Mouse (Mus musculus): ENCODE data around the gene Gm19426.

DNA sequence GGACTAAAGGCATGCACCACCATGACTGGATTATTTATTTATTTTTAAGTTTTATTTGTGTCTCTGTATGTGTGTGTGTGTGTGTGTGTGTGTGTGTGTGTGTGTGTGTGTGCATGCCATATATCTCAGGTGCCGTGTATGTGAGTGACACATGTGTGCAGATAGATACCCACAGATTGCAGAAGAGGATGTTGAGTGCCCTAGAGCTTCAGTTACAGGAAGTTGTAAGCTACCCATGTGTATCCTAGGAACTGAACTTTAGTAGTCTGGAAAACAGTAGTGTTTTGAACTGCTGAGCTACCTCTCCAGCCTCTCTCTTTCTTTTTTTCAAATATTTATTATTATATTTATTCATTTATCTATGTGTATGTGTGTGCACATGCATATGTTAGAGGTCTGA is 39.9 kb upstream of the Gm19426 start:
- TF ChIP-seq CTCF (IDR thresholded peaks at IDR 0.05; ENCODE audit: extremely low read depth, insufficient read depth, insufficient read length, insufficient replicate concordance) (no peak), POLR2A (IDR thresholded peaks at IDR 0.05; ENCODE audit: low read depth, low read length) (no peak)
